Comparison of ENCODE assay signal across 8 mouse cellular contexts in genomic region chr6:86918058-86918835, GRCm38 (mm10).
A peak's percentile ranks its signal among the peaks of the same experiment; 100 is the strongest.
DNase-seq lines count a peak whose midpoint lies in the region; ATAC-seq and TF ChIP-seq lines count a peak whose summit lies in the region.

No protein-coding gene starts in this region.

- peaks cover 10% of the 10 kb centered on the region for H3K4me1 ChIP-seq in hindbrain, embryonic 13.5 days (replicated peaks)

- WGBS in hindbrain, embryonic 13.5 days = 85% methylated on average over 7 of the region's 7 CpGs

- no peaks in the 10 kb centered on the region for H3K27me3 ChIP-seq in hindbrain, embryonic 13.5 days

- H3K9me3 ChIP-seq in hindbrain, embryonic 13.5 days = no peaks in the 10 kb centered on the region

- no peak for TF ChIP-seq CTCF in layer of hippocampus, adult 2 months (conservative IDR thresholded peaks at IDR 0.05)

- no peaks in the 10 kb centered on the region for H3K36me3 ChIP-seq in hindbrain, embryonic 13.5 days

- H3K27ac ChIP-seq in layer of hippocampus, adult 2 months = peak overlapping the region; percentile 88
- no peak overlapping the region for H3K27ac ChIP-seq in hindbrain, embryonic 13.5 days

- no peak overlapping the region for H3K9ac ChIP-seq in hindbrain, embryonic 13.5 days

- H3K4me3 ChIP-seq in layer of hippocampus, adult 2 months = no peak overlapping the region
- H3K4me3 ChIP-seq in hindbrain, embryonic 13.5 days = no peak overlapping the region

- no peak overlapping the region for H3K4me2 ChIP-seq in hindbrain, embryonic 13.5 days

- no peak for ATAC-seq in hindbrain, embryonic 13.5 days (ENCODE audit: low FRiP score)
- ATAC-seq in CD4-positive, CD25-positive, alpha-beta regulatory T cell, adult 4 months = no peak

- DNase-seq in layer of hippocampus, adult 2 months (ENCODE audit: low spot score in 2 of 2) = no peak
- no peak for DNase-seq in layer of hippocampus, postnatal 25 days (ENCODE audit: extremely low spot score in 1 of 2, low spot score in 1 of 2)
- peak; percentile 90 for DNase-seq in brain, adult 2 months (ENCODE audit: low read depth, low spot score)
- DNase-seq in gastrocnemius, adult 8-10 months (ENCODE audit: low spot score in 2 of 2) = peak; percentile 18 to 47
- DNase-seq in kidney, postnatal 14 days = peak; percentile 33
- no peak for DNase-seq in neural tube, embryonic 10.5 days (ENCODE audit: extremely low spot score, low spot score)

Comparison
In these comparisons a context has a peak if more than half of its experiments do, and no peak if none do; other contexts are left out.
1. DNase-seq: peak in brain, adult 2 months (single experiment), gastrocnemius, adult 8-10 months (2 of 2) and kidney, postnatal 14 days (single experiment); none in layer of hippocampus, adult 2 months (0 of 2), layer of hippocampus, postnatal 25 days (0 of 2) and neural tube, embryonic 10.5 days (single experiment).